Mouse (Mus musculus): ENCODE results near the gene Mindy4.
A peak's percentile ranks its signal among the peaks of the same experiment; 100 is the strongest.

DNA sequence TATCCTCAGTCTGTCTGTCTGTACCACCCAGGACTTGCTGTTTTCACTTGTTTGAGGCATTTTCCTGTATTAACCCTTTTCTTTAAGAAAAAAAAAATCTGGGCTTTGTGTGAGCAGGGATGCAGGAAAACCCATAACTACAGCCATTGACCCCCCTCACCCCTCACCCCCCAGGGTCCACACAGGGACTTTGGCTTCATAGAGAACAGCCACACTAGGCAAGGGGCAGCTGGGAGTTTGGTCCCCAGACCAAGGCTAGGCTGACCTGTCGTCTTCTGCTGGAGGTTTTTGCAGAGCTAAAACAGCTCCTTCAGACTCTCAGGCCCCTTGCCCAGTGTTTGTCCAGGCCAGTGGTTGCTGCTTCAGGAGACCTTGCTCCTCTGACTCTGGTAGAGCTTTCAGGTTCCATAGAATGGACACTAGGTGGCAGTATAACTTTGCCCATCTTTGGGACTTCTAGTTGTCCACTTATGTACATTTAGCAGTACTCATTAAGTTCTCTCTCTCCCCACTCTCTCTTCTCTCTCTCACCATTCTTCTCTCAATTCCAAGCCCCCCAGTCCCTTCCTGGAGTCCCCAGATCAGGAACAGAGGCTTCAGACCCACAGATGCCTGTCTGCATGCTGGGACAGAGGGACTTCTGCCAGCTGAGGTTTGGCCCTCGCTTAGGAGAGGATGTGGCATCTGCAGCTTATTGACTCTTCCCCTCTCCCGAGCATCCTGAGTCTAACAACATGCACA, 29.5 kb downstream of the Mindy4 start:
- TF ChIP-seq CTCF (IDR thresholded peaks at IDR 0.05; ENCODE audit: low read depth) (peak; percentile 94), EP300 (optimal IDR thresholded peaks at IDR 0.05) (no peak)

Measured in stomach, postnatal 0 days (tissue).